Mouse (Mus musculus) small intestine, adult 2 months (tissue): ENCODE data around the gene Map3k6. TPM values are rescaled to one million over a fixed set of nuclear protein-coding genes. Genes with fewer than 3 reads are reported as not detected.
A peak's percentile ranks its signal among the peaks of the same experiment; 100 is the strongest.

Experiments
- H3K27ac ChIP-seq: fragments of 200-500 bp; 2 replicates; pipeline ENCODE4 v1.5.1; 2012; ENCODE audit warnings: low read depth, low read length, control low read depth, inconsistent platforms; ENCODE audit not compliant: insufficient read depth
- H3K27me3 ChIP-seq: fragments of 200-500 bp; 2 replicates; pipeline ENCODE4 v1.6.1; 2012; ENCODE audit warnings: mild to moderate bottlenecking, moderate library complexity, low read length, inconsistent platforms; ENCODE audit not compliant: control insufficient read depth, insufficient read depth
- H3K36me3 ChIP-seq: fragments of 200-500 bp; 2 replicates; pipeline ENCODE4 v1.6.1; 2012; ENCODE audit warnings: mild to moderate bottlenecking, low read length, control low read depth, inconsistent platforms; ENCODE audit not compliant: control insufficient read depth, insufficient read depth
- H3K4me1 ChIP-seq: fragments of 200-500 bp; 2 replicates; pipeline ENCODE4 v1.6.1; 2012; ENCODE audit warnings: low read length, inconsistent platforms, mixed read lengths; ENCODE audit not compliant: control insufficient read depth, insufficient read depth, insufficient read length
- H3K4me3 ChIP-seq: fragments of 200-500 bp; 2 replicates; pipeline ENCODE4 v1.5.1; 2012; ENCODE audit warnings: low read depth, mild to moderate bottlenecking, control low read depth, inconsistent platforms, low read length, moderate library complexity
- CTCF ChIP-seq: fragments of 200-500 bp; IDR thresholded peaks from 2 replicates; pipeline ENCODE4 v1.5.1; 2012; ENCODE audit warnings: low read depth, mild to moderate bottlenecking, control low read depth, inconsistent platforms, low read length, moderate library complexity, mixed read lengths; ENCODE audit not compliant: insufficient replicate concordance, insufficient read length; ENCODE audit errors: extremely low read depth
- POLR2A ChIP-seq: fragments of 200-500 bp; IDR thresholded peaks from 2 replicates; pipeline ENCODE4 v1.6.1; 2012; ENCODE audit warnings: low read depth, mild to moderate bottlenecking, control low read depth, inconsistent platforms, low read length, moderate library complexity
- WGBS: fragments of 180-500 bp; shearing (Covaris S2); methylation state at CpG from one replicate; pipeline ENCODE4 v1.1.7; 2018; 5-methylcytosine and 5-hydroxymethylcytosine counted together
- polyA plus RNA-seq: library from polyadenylated mRNA; depleted of rRNA; stranded (reverse); fragments of >200 nt; gene quantifications from 2 replicates; pipeline ENCODE4 v1.2.3, GENCODE M21; 2012

The Map3k6 gene
- polyA plus RNA-seq, 1 experiment = 75.5 TPM

GRCm38 (mm10) chr4:133291255-133291654 lies 50.6 kb downstream of the Map3k6 start:
- H3K27me3 ChIP-seq = no peaks in the 10 kb centered on the region
- no peak overlapping the region for H3K27ac ChIP-seq
- H3K4me3 ChIP-seq = no peak overlapping the region
- TF ChIP-seq CTCF = no peak
- TF ChIP-seq POLR2A = no peak
- H3K4me1 ChIP-seq = peaks cover 7% of the 10 kb centered on the region; the same call in 1 of the 2 replicates
- 88% methylated on average over 1 of the region's 1 CpGs for WGBS
- peaks cover 33% of the 10 kb centered on the region for H3K36me3 ChIP-seq

- no peak for TF ChIP-seq CTCF
- no peak for TF ChIP-seq POLR2A
- 95% methylated on average over 4 of the region's 4 CpGs for WGBS
- H3K27ac ChIP-seq = no peak overlapping the region
Measured at GRCm38 (mm10) chr4:133292405-133292804, 51.8 kb downstream of the Map3k6 start.

GRCm38 (mm10) chr4:133292901-133293843 lies 52.6 kb downstream of the Map3k6 start:
- Histone ChIP-seq H3K4me3 (no peak overlapping the region), H3K27me3 (no peaks in the 10 kb centered on the region), H3K27ac (no peak overlapping the region), H3K36me3 (peaks cover 34% of the 10 kb centered on the region), H3K4me1 (no peaks in the 10 kb centered on the region)
- no peak for TF ChIP-seq CTCF
- 85% methylated on average over 24 of the region's 24 CpGs for WGBS

More at GRCm38 (mm10) chr4:133292405-133292804, 51.8 kb downstream of the Map3k6 start:
- H3K36me3 ChIP-seq = peaks cover 34% of the 10 kb centered on the region
- 0 out of 2 replicates have a peak, but pooled peaks cover under 1% of the 10 kb centered on the region for H3K4me1 ChIP-seq
- no peaks in the 10 kb centered on the region for H3K27me3 ChIP-seq
- H3K4me3 ChIP-seq = no peak overlapping the region

- Histone ChIP-seq H3K4me3 (no peak overlapping the region), H3K36me3 (peaks cover 34% of the 10 kb centered on the region), H3K27me3 (no peaks in the 10 kb centered on the region), H3K27ac (no peak overlapping the region), H3K4me1 (no peaks in the 10 kb centered on the region)
- TF ChIP-seq CTCF = no peak
- no peak for TF ChIP-seq POLR2A
- WGBS = 89% methylated on average over 11 of the region's 11 CpGs
Measured at GRCm38 (mm10) chr4:133294084-133294483, 53.5 kb downstream of the Map3k6 start.

- H3K36me3 ChIP-seq = peaks cover 55% of the 10 kb centered on the region
- H3K4me1 ChIP-seq = no peaks in the 10 kb centered on the region
- WGBS = 84% methylated on average over 10 of the region's 10 CpGs
- no peaks in the 10 kb centered on the region for H3K27me3 ChIP-seq
- TF ChIP-seq POLR2A (no peak), CTCF (no peak)
- H3K4me3 ChIP-seq = no peak overlapping the region
- H3K27ac ChIP-seq = no peak overlapping the region
Measured at GRCm38 (mm10) chr4:133297360-133297759, 56.7 kb downstream of the Map3k6 start.

DNA sequence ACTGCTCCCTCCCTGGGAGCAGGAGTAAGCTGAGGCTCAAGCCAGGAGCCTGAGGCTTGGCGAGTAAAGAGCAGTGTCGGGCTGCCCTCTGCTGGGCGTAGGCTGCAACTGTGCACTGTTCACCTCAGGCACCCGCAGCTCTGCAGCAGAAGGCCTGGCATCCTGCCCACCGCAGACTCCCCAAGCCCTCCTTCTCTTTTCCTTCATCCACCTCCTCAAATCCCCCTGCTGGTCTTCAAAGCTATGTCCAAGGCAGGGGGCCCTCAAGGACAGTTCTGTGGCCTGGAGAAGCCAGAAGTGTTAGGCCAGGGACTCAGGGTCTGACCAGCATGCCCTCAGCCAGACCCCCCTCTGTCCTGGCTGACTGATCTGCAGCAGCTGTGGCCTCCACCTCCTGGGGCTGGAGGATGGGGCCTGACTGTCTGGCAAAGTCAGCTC lies 57.2 kb downstream of the Map3k6 start:
- WGBS = 8% methylated on average over 5 of the region's 5 CpGs

More for the DNA sequence above, 57.2 kb downstream of the Map3k6 start:
- peaks cover 55% of the 10 kb centered on the region for H3K36me3 ChIP-seq
- no peak overlapping the region for H3K4me3 ChIP-seq
- H3K4me1 ChIP-seq = no peaks in the 10 kb centered on the region
- H3K27me3 ChIP-seq = no peaks in the 10 kb centered on the region
- TF ChIP-seq CTCF (peak; percentile 95), POLR2A (no peak)
- H3K27ac ChIP-seq = no peak overlapping the region
